Mouse (Mus musculus): ENCODE measurements around the gene Tbk1. TPM values are rescaled to one million over a fixed set of nuclear protein-coding genes. Genes with fewer than 3 reads are reported as not detected.

The Tbk1 gene
- polyA plus RNA-seq, 1 experiment from 2014 or later = 14.4 TPM

GRCm38 (mm10) chr10:121542156-121542555 lies 44.4 kb downstream of the Tbk1 start:
- 85% methylated on average over 3 of the region's 3 CpGs for WGBS (ENCODE audit: insufficient replicate concordance)
- no peaks in the 10 kb centered on the region for H3K4me1 ChIP-seq (ENCODE audit: insufficient read depth)
- H3K4me3 ChIP-seq (ENCODE audit: low read depth, low read length) = no peak overlapping the region
- no peaks in the 10 kb centered on the region for H3K27me3 ChIP-seq (ENCODE audit: insufficient read depth, low read length)
- no peaks in the 10 kb centered on the region for H3K9me3 ChIP-seq (ENCODE audit: low read length)
- H3K27ac ChIP-seq (ENCODE audit: low read depth) = no peak overlapping the region
- TF ChIP-seq EP300 (IDR thresholded peaks at IDR 0.05; ENCODE audit: low read depth) = no peak
- no peak for TF ChIP-seq CTCF (IDR thresholded peaks at IDR 0.05; ENCODE audit: low read depth)
- H3K9ac ChIP-seq (replicated peaks) = no peak overlapping the region
- DNase-seq (no peak), ATAC-seq (no peak)
- H3K4me2 ChIP-seq (ENCODE audit: low read depth, low read length) = no peak overlapping the region
- H3K36me3 ChIP-seq (replicated peaks; ENCODE audit: insufficient read depth, low read length) = peaks cover 17% of the 10 kb centered on the region

GRCm38 (mm10) chr10:121534995-121535394 lies 51.6 kb downstream of the Tbk1 start:
- WGBS (ENCODE audit: insufficient replicate concordance) = 55% methylated on average over 4 of the region's 4 CpGs
- DNase-seq (no peak), ATAC-seq (no peak)
- no peak for TF ChIP-seq EP300 (IDR thresholded peaks at IDR 0.05; ENCODE audit: low read depth)
- TF ChIP-seq CTCF (IDR thresholded peaks at IDR 0.05; ENCODE audit: low read depth) = no peak
- Histone ChIP-seq H3K9ac (replicated peaks) (no peak overlapping the region), H3K4me2 (ENCODE audit: low read depth, low read length) (no peak overlapping the region), H3K4me3 (ENCODE audit: low read depth, low read length) (no peak overlapping the region), H3K9me3 (ENCODE audit: low read length) (no peaks in the 10 kb centered on the region), H3K36me3 (replicated peaks; ENCODE audit: insufficient read depth, low read length) (no peaks in the 10 kb centered on the region), H3K4me1 (ENCODE audit: insufficient read depth) (0 out of 2 replicates have a peak, but pooled peaks cover 2% of the 10 kb centered on the region), H3K27ac (ENCODE audit: low read depth) (no peak overlapping the region), H3K27me3 (ENCODE audit: insufficient read depth, low read length) (no peaks in the 10 kb centered on the region)

GRCm38 (mm10) chr10:121533137-121533872 lies 53.3 kb downstream of the Tbk1 start:
- Histone ChIP-seq H3K4me2 (ENCODE audit: low read depth, low read length) (peak overlapping the region; percentile 66), H3K27me3 (ENCODE audit: insufficient read depth, low read length) (no peaks in the 10 kb centered on the region), H3K4me1 (ENCODE audit: insufficient read depth) (0 out of 2 replicates have a peak, but pooled peaks cover 2% of the 10 kb centered on the region), H3K4me3 (ENCODE audit: low read depth, low read length) (peak overlapping the region; percentile 16; the same call in 1 of the 2 replicates), H3K27ac (ENCODE audit: low read depth) (no peak overlapping the region), H3K9me3 (ENCODE audit: low read length) (no peaks in the 10 kb centered on the region), H3K36me3 (replicated peaks; ENCODE audit: insufficient read depth, low read length) (no peaks in the 10 kb centered on the region), H3K9ac (replicated peaks) (no peak overlapping the region)
- 18% methylated on average over 28 of the region's 32 CpGs for WGBS (ENCODE audit: insufficient replicate concordance)
- peak; percentile 71 for ATAC-seq
- no peak for TF ChIP-seq EP300 (IDR thresholded peaks at IDR 0.05; ENCODE audit: low read depth)
- peak; percentile 64 for TF ChIP-seq CTCF (IDR thresholded peaks at IDR 0.05; ENCODE audit: low read depth)
- peak; percentile 69 for DNase-seq

- 39% methylated on average over 5 of the region's 5 CpGs for WGBS (ENCODE audit: insufficient replicate concordance)
- Histone ChIP-seq H3K4me1 (ENCODE audit: insufficient read depth) (0 out of 2 replicates have a peak, but pooled peaks cover 2% of the 10 kb centered on the region), H3K27ac (ENCODE audit: low read depth) (no peak overlapping the region), H3K9me3 (ENCODE audit: low read length) (no peaks in the 10 kb centered on the region), H3K4me3 (ENCODE audit: low read depth, low read length) (no peak overlapping the region), H3K27me3 (ENCODE audit: insufficient read depth, low read length) (no peaks in the 10 kb centered on the region), H3K36me3 (replicated peaks; ENCODE audit: insufficient read depth, low read length) (no peaks in the 10 kb centered on the region), H3K4me2 (ENCODE audit: low read depth, low read length) (no peak overlapping the region), H3K9ac (replicated peaks) (no peak overlapping the region)
- DNase-seq = no peak
- TF ChIP-seq EP300 (IDR thresholded peaks at IDR 0.05; ENCODE audit: low read depth) (no peak), CTCF (IDR thresholded peaks at IDR 0.05; ENCODE audit: low read depth) (no peak)
- no peak for ATAC-seq
Measured at GRCm38 (mm10) chr10:121531541-121531940, 55.0 kb downstream of the Tbk1 start.

GRCm38 (mm10) chr10:121530365-121531003 lies 56.1 kb downstream of the Tbk1 start:
- TF ChIP-seq EP300 (IDR thresholded peaks at IDR 0.05; ENCODE audit: low read depth) = no peak
- Histone ChIP-seq H3K4me1 (ENCODE audit: insufficient read depth) (0 out of 2 replicates have a peak, but pooled peaks cover 2% of the 10 kb centered on the region), H3K4me3 (ENCODE audit: low read depth, low read length) (no peak overlapping the region), H3K9me3 (ENCODE audit: low read length) (no peaks in the 10 kb centered on the region), H3K27me3 (ENCODE audit: insufficient read depth, low read length) (no peaks in the 10 kb centered on the region), H3K27ac (ENCODE audit: low read depth) (no peak overlapping the region), H3K9ac (replicated peaks) (no peak overlapping the region), H3K36me3 (replicated peaks; ENCODE audit: insufficient read depth, low read length) (no peaks in the 10 kb centered on the region), H3K4me2 (ENCODE audit: low read depth, low read length) (no peak overlapping the region)
- WGBS (ENCODE audit: insufficient replicate concordance) = 63% methylated on average over 8 of the region's 8 CpGs
- ATAC-seq (no peak), DNase-seq (no peak)

GRCm38 (mm10) chr10:121529261-121529660 lies 57.3 kb downstream of the Tbk1 start:
- peak; percentile 33 for TF ChIP-seq CTCF (IDR thresholded peaks at IDR 0.05; ENCODE audit: low read depth)
- TF ChIP-seq EP300 (IDR thresholded peaks at IDR 0.05; ENCODE audit: low read depth) = no peak
- Histone ChIP-seq H3K9me3 (ENCODE audit: low read length) (no peaks in the 10 kb centered on the region), H3K4me2 (ENCODE audit: low read depth, low read length) (no peak overlapping the region), H3K4me3 (ENCODE audit: low read depth, low read length) (no peak overlapping the region), H3K9ac (replicated peaks) (no peak overlapping the region), H3K27me3 (ENCODE audit: insufficient read depth, low read length) (no peaks in the 10 kb centered on the region), H3K4me1 (ENCODE audit: insufficient read depth) (0 out of 2 replicates have a peak, but pooled peaks cover 2% of the 10 kb centered on the region), H3K36me3 (replicated peaks; ENCODE audit: insufficient read depth, low read length) (no peaks in the 10 kb centered on the region), H3K27ac (ENCODE audit: low read depth) (no peak overlapping the region)
- DNase-seq (no peak), ATAC-seq (no peak)
- WGBS (ENCODE audit: insufficient replicate concordance) = 73% methylated on average over 1 of the region's 1 CpGs

All from liver, postnatal 0 days (tissue).